ENCODE assay signal across 12 mouse cellular contexts in genomic region chr16:35581299-35581698, GRCm38 (mm10). TPM values are rescaled to one million over a fixed set of nuclear protein-coding genes. Genes with fewer than 3 reads are reported as not detected.
DNase-seq lines count a peak whose midpoint lies in the region; ATAC-seq lines count a peak whose summit lies in the region.
"Had no signal": no experiment of that assay in that cellular context is flagged by ENCODE, and none has a peak within 500 bp of the region (broad histone marks: within the 10 kb centered on the region; RNA-seq: fewer than 3 reads in every experiment).

No protein-coding gene starts in this region.

- ATAC-seq in hindbrain, embryonic 13.5 days (ENCODE audit: low FRiP score): peak; percentile 60; the same call in 1 of the 2 replicates

- H3K27me3 ChIP-seq in hindbrain, embryonic 13.5 days: no peaks in the 10 kb centered on the region
- H3K27me3 ChIP-seq: lung, embryonic 15.5 days had no signal

- H3K36me3 ChIP-seq in hindbrain, embryonic 13.5 days: no peaks in the 10 kb centered on the region
- H3K36me3 ChIP-seq: lung, embryonic 15.5 days had no signal

- intact Hi-C loops in left cerebral cortex, postnatal 36 days (cut with DNase I): no loop called here

- H3K27ac ChIP-seq in hindbrain, embryonic 13.5 days: peak overlapping the region; percentile 80
- H3K27ac ChIP-seq: lung, embryonic 15.5 days had no signal

- H3K4me1 ChIP-seq in hindbrain, embryonic 13.5 days (replicated peaks): peaks cover 58% of the 10 kb centered on the region
- H3K4me1 ChIP-seq: lung, embryonic 15.5 days had no signal

- H3K9me3 ChIP-seq in hindbrain, embryonic 13.5 days: no peaks in the 10 kb centered on the region
- H3K9me3 ChIP-seq: lung, embryonic 15.5 days had no signal

- H3K9ac ChIP-seq in hindbrain, embryonic 13.5 days: peak overlapping the region; percentile 44
- H3K9ac ChIP-seq: lung, embryonic 15.5 days had no signal

- no peak overlapping the region for H3K4me2 ChIP-seq in hindbrain, embryonic 13.5 days
- H3K4me2 ChIP-seq: lung, embryonic 15.5 days had no signal

- peak; percentile 41 for DNase-seq in embryo, embryonic 11 days
- DNase-seq in embryo, embryonic 10 days (ENCODE audit: low spot score): no peak
- peak; percentile 35 to 38 for DNase-seq in left cerebral cortex, postnatal 36 days (ENCODE audit: low spot score in 2 of 2)
- peak; percentile 50 to 56 for DNase-seq in right cerebral cortex, adult 2 months (ENCODE audit: low spot score in 2 of 2)
- no peak for DNase-seq in cerebellum, adult 9-11 months
- no peak for DNase-seq in natural killer cell, adult 2 months (ENCODE audit: low spot score in 2 of 2)
- no peak for DNase-seq in adipocyte (ENCODE audit: low spot score)
- DNase-seq: gastrocnemius, postnatal 14 days had no signal

- 19% methylated on average over 7 of the region's 7 CpGs for WGBS in hindbrain, embryonic 13.5 days

- H3K4me3 ChIP-seq in hindbrain, embryonic 13.5 days: no peak overlapping the region
- H3K4me3 ChIP-seq: lung, embryonic 15.5 days; myocyte had no signal

RNA-seq across cellular contexts. Expression of gene Sema5b, which starts 40.4 kb away (rescaled TPM):
- polyA plus RNA-seq in hindbrain, embryonic 13.5 days (2015; fragmentation: Nextera tagmentation; extraction: Ambion mirVana): 26.2 and 29.3 TPM in 2 replicates
- total RNA-seq in left cerebral cortex, postnatal 36 days (2021): 10 to 100 TPM; 12.7 to 20.4 TPM
- total RNA-seq: common myeloid progenitor, adult 5-6 weeks had no signal
- polyA plus RNA-seq: myocyte had no signal

Comparison
In these comparisons a context has a peak if more than half of its experiments do, and no peak if none do; other contexts are left out.
1. DNase-seq: peak in embryo, embryonic 11 days (single experiment), left cerebral cortex, postnatal 36 days (2 of 2) and right cerebral cortex, adult 2 months (2 of 2); none in embryo, embryonic 10 days (single experiment), cerebellum, adult 9-11 months (single experiment), natural killer cell, adult 2 months (0 of 2) and adipocyte (single experiment).